Mouse (Mus musculus): ENCODE measurements at regions not wholly inside any gene's neighbourhood (a gene's known extent, or its start where the extent isn't known, plus 50 kb on each side); places are given as distances from the start of the nearest gene placed in this dataset.

- WGBS: 59% methylated on average over 2 of the region's 2 CpGs
These were observed 81.6 kb upstream of the Map1b start for GRCm38 (mm10) chr13:99597891-99598290.

GRCm38 (mm10) chr13:99593846-99594813 lies 77.8 kb upstream of the Map1b start:
- DNase-seq (ENCODE audit: low read depth, low spot score): no peak
- WGBS: 55% methylated on average over 17 of the region's 17 CpGs

More at GRCm38 (mm10) chr13:99597891-99598290, 81.6 kb upstream of the Map1b start:
- DNase-seq (ENCODE audit: low read depth, low spot score): no peak

- no peak for DNase-seq (ENCODE audit: low read depth, low spot score)
- WGBS: 69% methylated on average over 8 of the region's 8 CpGs
These were observed 76.9 kb upstream of the Map1b start for GRCm38 (mm10) chr13:99593243-99593635.

GRCm38 (mm10) chr13:99592596-99593242 lies 76.4 kb upstream of the Map1b start:
- 15% methylated on average over 15 of the region's 15 CpGs for WGBS
- peak; percentile 3 for DNase-seq (ENCODE audit: low read depth, low spot score)

GRCm38 (mm10) chr13:99588646-99589045 lies 72.3 kb upstream of the Map1b start:
- WGBS: 61% methylated on average over 8 of the region's 8 CpGs
- no peak for DNase-seq (ENCODE audit: low read depth, low spot score)

- DNase-seq (ENCODE audit: low read depth, low spot score): no peak
- WGBS: 33% methylated on average over 3 of the region's 3 CpGs
These were observed 67.5 kb upstream of the Map1b start for GRCm38 (mm10) chr13:99583841-99584240.

- WGBS: 90% methylated on average over 5 of the region's 5 CpGs
- DNase-seq (ENCODE audit: low read depth, low spot score): no peak
These were observed 64.0 kb upstream of the Map1b start for GRCm38 (mm10) chr13:99580296-99580695.

GRCm38 (mm10) chr13:99579596-99580175 lies 63.3 kb upstream of the Map1b start:
- DNase-seq (ENCODE audit: low read depth, low spot score): no peak
- WGBS: 69% methylated on average over 8 of the region's 8 CpGs

GRCm38 (mm10) chr13:99577686-99578085 lies 61.3 kb upstream of the Map1b start:
- WGBS: 67% methylated on average over 4 of the region's 4 CpGs

GRCm38 (mm10) chr13:99573021-99573420 lies 56.7 kb upstream of the Map1b start:
- WGBS: 84% methylated on average over 7 of the region's 7 CpGs
- DNase-seq (ENCODE audit: low read depth, low spot score): no peak

More at GRCm38 (mm10) chr13:99577686-99578085, 61.3 kb upstream of the Map1b start:
- no peak for DNase-seq (ENCODE audit: low read depth, low spot score)

- DNase-seq (ENCODE audit: low read depth, low spot score): no peak
- 73% methylated on average over 5 of the region's 5 CpGs for WGBS
These were observed 56.0 kb upstream of the Map1b start for GRCm38 (mm10) chr13:99572381-99572780.
